Mouse (Mus musculus): ENCODE measurements around the gene Il1rn. TPM values are rescaled to one million over a fixed set of nuclear protein-coding genes. Genes with fewer than 3 reads are reported as not detected.

Il1rn gene
- total RNA-seq, 2 experiments from 2014 or later = not detected

GRCm38 (mm10) chr2:24378747-24379450 is 42.2 kb downstream of the Il1rn start:
- DNase-seq (ENCODE audit: low spot score in 2 of 2) = no peak

- no peak for DNase-seq (ENCODE audit: low spot score in 2 of 2)
These were observed 46.0 kb downstream of the Il1rn start for GRCm38 (mm10) chr2:24382456-24383230.

GRCm38 (mm10) chr2:24383636-24384035 is 47.0 kb downstream of the Il1rn start:
- no peak for DNase-seq (ENCODE audit: low spot score in 2 of 2)

GRCm38 (mm10) chr2:24384393-24384792 is 47.7 kb downstream of the Il1rn start:
- no peak for DNase-seq (ENCODE audit: low spot score in 2 of 2)

GRCm38 (mm10) chr2:24385111-24385961 is 48.7 kb downstream of the Il1rn start:
- no peak for DNase-seq (ENCODE audit: low spot score in 2 of 2)

GRCm38 (mm10) chr2:24386158-24386963 is 49.7 kb downstream of the Il1rn start:
- DNase-seq (ENCODE audit: low spot score in 2 of 2) = no peak

GRCm38 (mm10) chr2:24386964-24387320 is 50.3 kb downstream of the Il1rn start:
- DNase-seq (ENCODE audit: low spot score in 2 of 2) = no peak

GRCm38 (mm10) chr2:24387361-24388283 is 51.0 kb downstream of the Il1rn start:
- DNase-seq (ENCODE audit: low spot score in 2 of 2) = no peak

GRCm38 (mm10) chr2:24393251-24393650 is 56.6 kb downstream of the Il1rn start:
- DNase-seq (ENCODE audit: low spot score in 2 of 2) = no peak

- DNase-seq (ENCODE audit: low spot score in 2 of 2) = no peak
These were observed 60.5 kb downstream of the Il1rn start for GRCm38 (mm10) chr2:24397115-24397514.

- no peak for DNase-seq (ENCODE audit: low spot score in 2 of 2)
These were observed 64.1 kb downstream of the Il1rn start for GRCm38 (mm10) chr2:24400711-24401110.

Other genes starting within 250 kb of the Il1rn start
- not detected for gene Tbpl2, start 240.3 kb upstream of the Il1rn start, total RNA-seq (2021)
- gene Il1f8, start 183.7 kb upstream of the Il1rn start, total RNA-seq (2021) = not detected
- gene Il1f9, start 150.4 kb upstream of the Il1rn start, total RNA-seq (2021) = not detected
- gene Il1f6, start 121.4 kb upstream of the Il1rn start, total RNA-seq (2021) = not detected
- not detected for gene Il1f5, start 59.9 kb upstream of the Il1rn start, total RNA-seq (2021)
- gene Il1f10, start 45.7 kb upstream of the Il1rn start, total RNA-seq (2021) = not detected
- 1 to 10 TPM; 1.5 to 1.8 TPM for gene Psd4, start 30.7 kb downstream of the Il1rn start, total RNA-seq (2021)
- gene Pax8, start 138.7 kb downstream of the Il1rn start, total RNA-seq (2021) = not detected

Data from layer of hippocampus, postnatal 10 days (tissue).